Mouse (Mus musculus) limb, embryonic 14.5 days (tissue): Measurements from ENCODE around the gene Aff3. TPM values are rescaled to one million over a fixed set of nuclear protein-coding genes. Genes with fewer than 3 reads are reported as not detected.
A peak's percentile ranks its signal among the peaks of the same experiment; 100 is the strongest.

Source experiments
- ATAC-seq: fragments of 200-750 bp; cut with Nextera tagmentation; 2 replicates; pipeline ENCODE4 v1.8.0; 2017; ENCODE audit warnings: low read depth, moderate number of reproducible peaks, moderate TSS enrichment; ENCODE audit not compliant: low FRiP score
- DNase-seq: peaks from one replicate; pipeline ENCODE4 v3.0.0-alpha.2; 2015; ENCODE audit warnings: low spot score
- H3K27ac ChIP-seq: fragments of 300-500 bp; sonication (generic); replicated peaks from 2 replicates; pipeline ENCODE4 v1.5.1; 2014; ENCODE audit warnings: low read depth, mild to moderate bottlenecking, low read length, moderate library complexity, mixed read lengths
- H3K27me3 ChIP-seq: fragments of 300-500 bp; sonication (generic); 2 replicates; pipeline ENCODE4 v1.6.1; 2014; ENCODE audit warnings: low read length, mixed read lengths; ENCODE audit not compliant: control insufficient read depth, insufficient read depth
- H3K36me3 ChIP-seq: fragments of 300-500 bp; sonication (generic); 2 replicates; pipeline ENCODE4 v1.6.1; 2014; ENCODE audit warnings: mild to moderate bottlenecking, low read length, moderate library complexity, mixed read lengths; ENCODE audit not compliant: control insufficient read depth, insufficient read depth
- H3K4me1 ChIP-seq: fragments of 300-500 bp; sonication (generic); 2 replicates; pipeline ENCODE4 v1.6.1; 2014; ENCODE audit warnings: antibody characterized with exemption, low read length, mixed read lengths; ENCODE audit not compliant: control insufficient read depth, insufficient read depth
- H3K4me2 ChIP-seq: fragments of 300-500 bp; sonication (generic); replicated peaks from 2 replicates; pipeline ENCODE4 v1.6.1; 2014; ENCODE audit warnings: low read depth, mild to moderate bottlenecking, low read length, moderate library complexity; ENCODE audit not compliant: severe bottlenecking
- H3K4me3 ChIP-seq: fragments of 300-500 bp; sonication (generic); replicated peaks from 2 replicates; pipeline ENCODE4 v1.5.1; 2014; ENCODE audit warnings: low read length
- H3K9ac ChIP-seq: fragments of 300-500 bp; sonication (generic); 2 replicates; pipeline ENCODE4 v1.6.1; 2014; ENCODE audit warnings: mild to moderate bottlenecking, low read depth, low read length, moderate library complexity; ENCODE audit not compliant: severe bottlenecking
- H3K9me3 ChIP-seq: fragments of 300-500 bp; sonication (generic); 2 replicates; pipeline ENCODE4 v1.6.1; 2016; ENCODE audit warnings: low read length; ENCODE audit not compliant: control insufficient read depth
- POLR2A ChIP-seq: fragments of 200-500 bp; IDR thresholded peaks from 2 replicates; pipeline ENCODE4 v1.8.0; 2012; ENCODE audit warnings: inconsistent platforms, mild to moderate bottlenecking, moderate library complexity, borderline replicate concordance; ENCODE audit not compliant: insufficient read depth, insufficient read length; ENCODE audit errors: extremely low read depth
- WGBS: fragments of 180-500 bp; shearing (Covaris S2); extraction: QIAGEN DNeasy Blood & Tissue Kit; methylation state at CpG from one replicate; pipeline ENCODE4 v1.1.7; 2014; 5-methylcytosine and 5-hydroxymethylcytosine counted together
- polyA plus RNA-seq, 2 experiments: library from polyadenylated mRNA; depleted of rRNA in 1 of 2; stranded (reverse) in 1 of 2; unstranded in 1 of 2; fragments of >200 nt; fragmentation: Nextera tagmentation in 1 of 2; extraction: Ambion mirVana in 1 of 2; gene quantifications; 2 replicates each; pipeline versions ENCODE4 v1.2.1 to v1.2.3; 2012 to 2014

Gene Aff3
- polyA plus RNA-seq, 2 experiments = 20.4 to 22.4 TPM

GRCm38 (mm10) chr1:38222160-38222559 is 442.6 kb downstream of the Aff3 start:
- no peak overlapping the region for H3K4me3 ChIP-seq
- ATAC-seq (peak; percentile 32; the same call in 1 of the 2 replicates), DNase-seq (peak; percentile 38)
- WGBS = 91% methylated on average over 1 of the region's 1 CpGs
- no peak overlapping the region for H3K27ac ChIP-seq
- H3K9ac ChIP-seq = no peak overlapping the region
- H3K36me3 ChIP-seq = peaks cover 7% of the 10 kb centered on the region
- TF ChIP-seq POLR2A = no peak
- H3K4me2 ChIP-seq = no peak overlapping the region
- peaks cover 20% of the 10 kb centered on the region for H3K4me1 ChIP-seq
- peaks cover 27% of the 10 kb centered on the region for H3K9me3 ChIP-seq
- H3K27me3 ChIP-seq = no peaks in the 10 kb centered on the region

GRCm38 (mm10) chr1:38221431-38221830 is 443.3 kb downstream of the Aff3 start:
- ATAC-seq (no peak; the same call in 1 of the 2 replicates), DNase-seq (no peak)
- H3K27ac ChIP-seq = no peak overlapping the region
- no peak overlapping the region for H3K9ac ChIP-seq
- 75% methylated on average over 8 of the region's 8 CpGs for WGBS
- no peak overlapping the region for H3K4me3 ChIP-seq
- peaks cover 24% of the 10 kb centered on the region for H3K9me3 ChIP-seq
- H3K4me1 ChIP-seq = peaks cover 26% of the 10 kb centered on the region
- H3K36me3 ChIP-seq = peaks cover 7% of the 10 kb centered on the region
- H3K27me3 ChIP-seq = no peaks in the 10 kb centered on the region
- H3K4me2 ChIP-seq = no peak overlapping the region
- TF ChIP-seq POLR2A = no peak

GRCm38 (mm10) chr1:38217912-38218795 is 446.6 kb downstream of the Aff3 start:
- ATAC-seq (no peak), DNase-seq (no peak)
- 39% methylated on average over 31 of the region's 31 CpGs for WGBS
- H3K27me3 ChIP-seq = no peaks in the 10 kb centered on the region
- peak overlapping the region; percentile 7; the same call in 1 of the 2 replicates for H3K4me3 ChIP-seq
- peaks cover 4% of the 10 kb centered on the region for H3K36me3 ChIP-seq
- peak overlapping the region; percentile 38 for H3K9ac ChIP-seq
- no peak for TF ChIP-seq POLR2A
- H3K4me2 ChIP-seq = peak overlapping the region; percentile 44
- H3K4me1 ChIP-seq = peaks cover 35% of the 10 kb centered on the region
- no peaks in the 10 kb centered on the region for H3K9me3 ChIP-seq
- peak overlapping the region; percentile 56 for H3K27ac ChIP-seq

GRCm38 (mm10) chr1:38217098-38217497 is 447.7 kb downstream of the Aff3 start:
- peak overlapping the region; percentile 48 for H3K27ac ChIP-seq
- no peak for ATAC-seq

GRCm38 (mm10) chr1:38213377-38213776 is 451.4 kb downstream of the Aff3 start:
- Histone ChIP-seq H3K4me2 (no peak overlapping the region), H3K27me3 (no peaks in the 10 kb centered on the region), H3K9ac (no peak overlapping the region), H3K36me3 (peaks cover 19% of the 10 kb centered on the region), H3K27ac (no peak overlapping the region), H3K4me3 (no peak overlapping the region), H3K4me1 (peaks cover 26% of the 10 kb centered on the region), H3K9me3 (no peaks in the 10 kb centered on the region)
- WGBS = 55% methylated on average over 3 of the region's 3 CpGs
- ATAC-seq (no peak), DNase-seq (no peak)
- no peak for TF ChIP-seq POLR2A

More at GRCm38 (mm10) chr1:38217098-38217497, 447.7 kb downstream of the Aff3 start:
- no peak overlapping the region for H3K4me3 ChIP-seq
- no peak overlapping the region for H3K4me2 ChIP-seq
- peaks cover 35% of the 10 kb centered on the region for H3K4me1 ChIP-seq
- WGBS = 25% methylated on average over 5 of the region's 5 CpGs
- no peaks in the 10 kb centered on the region for H3K9me3 ChIP-seq
- TF ChIP-seq POLR2A = no peak
- H3K27me3 ChIP-seq = no peaks in the 10 kb centered on the region
- H3K9ac ChIP-seq = no peak overlapping the region
- DNase-seq = no peak
- peaks cover 4% of the 10 kb centered on the region for H3K36me3 ChIP-seq
